Mouse (Mus musculus): ENCODE results near the gene Grm1. TPM values are rescaled to one million over a fixed set of nuclear protein-coding genes. Genes with fewer than 3 reads are reported as not detected.

Gene Grm1
- polyA plus RNA-seq, 1 experiment from 2014 or later = not detected

DNA sequence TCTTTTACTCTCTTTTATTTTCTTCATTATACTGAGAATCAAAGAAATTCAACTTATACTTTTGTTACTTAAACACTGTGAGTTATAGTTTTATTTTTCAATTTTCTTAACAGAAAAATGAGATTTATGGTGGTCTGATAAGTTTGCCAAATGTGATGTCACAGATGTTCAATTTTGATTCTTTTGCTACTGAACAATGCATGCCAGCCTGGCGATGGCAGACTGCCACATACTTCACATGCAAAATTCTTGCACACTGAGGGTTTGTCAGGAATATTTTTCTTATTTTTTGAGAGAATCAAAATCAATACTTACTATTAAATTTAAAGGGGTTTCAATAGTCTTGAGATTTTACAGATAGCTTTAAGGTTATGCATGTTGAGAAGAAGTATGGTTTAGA lies 251.0 kb downstream of the Grm1 start:
- H3K9me3 ChIP-seq (ENCODE audit: control insufficient read depth, low read depth, low read length) = no peaks in the 10 kb centered on the region
- no peaks in the 10 kb centered on the region for H3K4me1 ChIP-seq (ENCODE audit: control insufficient read depth, insufficient read depth, low read length)
- H3K27ac ChIP-seq (ENCODE audit: low read length) = no peak overlapping the region
- ATAC-seq (ENCODE audit: insufficient number of reproducible peaks, insufficient read depth, low FRiP score, low read depth) = no peak
- H3K27me3 ChIP-seq (ENCODE audit: control insufficient read depth, insufficient read depth, low read length) = no peaks in the 10 kb centered on the region
- no peaks in the 10 kb centered on the region for H3K36me3 ChIP-seq (ENCODE audit: control insufficient read depth, insufficient read depth, low read length)
- no peak overlapping the region for H3K4me3 ChIP-seq (ENCODE audit: low read depth, low read length)
- 89% methylated on average over 1 of the region's 1 CpGs for WGBS
- no peak overlapping the region for H3K9ac ChIP-seq (replicated peaks; ENCODE audit: low read depth, low read length)
- no peak overlapping the region for H3K4me2 ChIP-seq (replicated peaks; ENCODE audit: low read depth, low read length)

DNA sequence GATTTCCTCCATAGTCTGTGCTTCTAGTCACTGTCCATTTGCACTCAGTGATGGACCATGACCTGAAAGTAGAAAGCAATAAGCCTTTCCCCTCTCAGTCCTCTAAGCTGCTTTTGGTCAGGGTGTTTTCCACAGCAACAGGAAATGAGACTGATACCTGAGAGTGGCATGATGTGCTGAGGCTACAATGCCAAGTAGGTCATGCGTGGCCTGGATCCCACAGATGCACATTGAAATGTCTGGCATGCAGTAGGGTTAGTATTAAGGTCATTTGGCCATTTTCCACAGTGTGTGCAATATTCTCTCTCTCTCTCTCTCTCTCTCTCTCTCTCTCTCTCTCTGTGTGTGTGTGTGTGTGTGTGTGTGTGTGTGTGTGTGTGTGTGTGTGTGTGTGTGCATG lies 254.8 kb downstream of the Grm1 start:
- WGBS = 60% methylated on average over 1 of the region's 1 CpGs
- Histone ChIP-seq H3K9me3 (ENCODE audit: control insufficient read depth, low read depth, low read length) (no peaks in the 10 kb centered on the region), H3K4me2 (replicated peaks; ENCODE audit: low read depth, low read length) (no peak overlapping the region), H3K4me3 (ENCODE audit: low read depth, low read length) (no peak overlapping the region), H3K9ac (replicated peaks; ENCODE audit: low read depth, low read length) (no peak overlapping the region), H3K27ac (ENCODE audit: low read length) (no peak overlapping the region), H3K27me3 (ENCODE audit: control insufficient read depth, insufficient read depth, low read length) (no peaks in the 10 kb centered on the region), H3K36me3 (ENCODE audit: control insufficient read depth, insufficient read depth, low read length) (no peaks in the 10 kb centered on the region), H3K4me1 (ENCODE audit: control insufficient read depth, insufficient read depth, low read length) (no peaks in the 10 kb centered on the region)
- ATAC-seq (ENCODE audit: insufficient number of reproducible peaks, insufficient read depth, low FRiP score, low read depth) = no peak

DNA sequence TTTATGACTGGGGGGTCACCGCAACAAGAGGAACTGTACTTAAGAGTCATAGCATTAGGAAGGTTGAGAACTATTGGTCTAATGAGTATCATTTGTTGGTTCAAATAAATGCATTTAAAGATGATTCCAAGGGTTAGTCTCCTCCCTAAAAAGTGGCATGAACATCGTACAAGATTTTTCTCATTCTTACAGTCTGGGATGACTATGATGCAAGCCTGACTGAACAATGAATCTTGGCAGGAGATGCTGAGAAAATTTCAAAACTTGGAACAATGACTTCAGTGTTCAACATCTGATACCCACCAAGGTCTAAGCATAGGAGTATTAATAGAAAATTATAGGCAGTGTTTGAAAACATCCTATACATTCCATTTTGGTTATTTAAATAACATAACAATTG lies 264.1 kb downstream of the Grm1 start:
- no peaks in the 10 kb centered on the region for H3K36me3 ChIP-seq (ENCODE audit: control insufficient read depth, insufficient read depth, low read length)
- 90% methylated on average over 2 of the region's 2 CpGs for WGBS

DNA sequence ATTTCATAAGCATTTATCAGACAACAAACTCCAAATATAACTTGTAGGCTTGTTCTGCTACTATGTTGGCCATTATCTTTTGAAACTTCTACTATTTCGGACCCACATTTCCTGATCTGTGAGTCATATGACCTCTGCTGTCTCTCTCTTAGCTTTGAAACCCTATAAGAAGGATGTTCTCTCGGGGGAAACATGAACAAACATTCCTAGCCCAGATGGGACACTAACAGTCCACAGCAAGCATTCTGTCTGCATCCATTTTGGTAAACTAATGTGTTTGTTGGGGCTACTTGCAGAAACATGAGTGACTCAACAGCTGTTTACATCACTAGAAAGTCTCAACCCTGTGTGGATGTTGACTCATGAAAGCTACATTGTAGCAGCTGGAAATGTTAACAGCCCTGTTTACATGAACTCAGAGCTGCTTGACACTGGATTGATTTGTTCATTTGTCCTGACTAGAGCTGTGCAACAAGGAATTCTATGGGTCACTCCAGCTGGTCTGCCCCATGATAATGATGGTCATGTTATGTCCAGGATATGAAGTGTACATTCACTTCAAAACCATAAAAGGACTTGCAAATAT lies 267.4 kb downstream of the Grm1 start:
- H3K4me2 ChIP-seq (replicated peaks; ENCODE audit: low read depth, low read length) = no peak overlapping the region
- H3K9ac ChIP-seq (replicated peaks; ENCODE audit: low read depth, low read length) = no peak overlapping the region
- H3K27ac ChIP-seq (ENCODE audit: low read length) = no peak overlapping the region
- H3K9me3 ChIP-seq (ENCODE audit: control insufficient read depth, low read depth, low read length) = no peaks in the 10 kb centered on the region
- no peak overlapping the region for H3K4me3 ChIP-seq (ENCODE audit: low read depth, low read length)
- H3K4me1 ChIP-seq (ENCODE audit: control insufficient read depth, insufficient read depth, low read length) = no peaks in the 10 kb centered on the region
- no peaks in the 10 kb centered on the region for H3K27me3 ChIP-seq (ENCODE audit: control insufficient read depth, insufficient read depth, low read length)
- no peaks in the 10 kb centered on the region for H3K36me3 ChIP-seq (ENCODE audit: control insufficient read depth, insufficient read depth, low read length)
- 61% methylated on average over 2 of the region's 2 CpGs for WGBS
- ATAC-seq (ENCODE audit: insufficient number of reproducible peaks, insufficient read depth, low FRiP score, low read depth) = 0 out of 2 replicates have a peak, but pooled peaks have one; percentile 49

More for the DNA sequence above, 264.1 kb downstream of the Grm1 start:
- no peaks in the 10 kb centered on the region for H3K27me3 ChIP-seq (ENCODE audit: control insufficient read depth, insufficient read depth, low read length)
- H3K4me3 ChIP-seq (ENCODE audit: low read depth, low read length) = no peak overlapping the region
- ATAC-seq (ENCODE audit: insufficient number of reproducible peaks, insufficient read depth, low FRiP score, low read depth) = no peak
- H3K9me3 ChIP-seq (ENCODE audit: control insufficient read depth, low read depth, low read length) = no peaks in the 10 kb centered on the region
- H3K27ac ChIP-seq (ENCODE audit: low read length) = no peak overlapping the region
- H3K9ac ChIP-seq (replicated peaks; ENCODE audit: low read depth, low read length) = no peak overlapping the region
- no peak overlapping the region for H3K4me2 ChIP-seq (replicated peaks; ENCODE audit: low read depth, low read length)
- H3K4me1 ChIP-seq (ENCODE audit: control insufficient read depth, insufficient read depth, low read length) = no peaks in the 10 kb centered on the region

DNA sequence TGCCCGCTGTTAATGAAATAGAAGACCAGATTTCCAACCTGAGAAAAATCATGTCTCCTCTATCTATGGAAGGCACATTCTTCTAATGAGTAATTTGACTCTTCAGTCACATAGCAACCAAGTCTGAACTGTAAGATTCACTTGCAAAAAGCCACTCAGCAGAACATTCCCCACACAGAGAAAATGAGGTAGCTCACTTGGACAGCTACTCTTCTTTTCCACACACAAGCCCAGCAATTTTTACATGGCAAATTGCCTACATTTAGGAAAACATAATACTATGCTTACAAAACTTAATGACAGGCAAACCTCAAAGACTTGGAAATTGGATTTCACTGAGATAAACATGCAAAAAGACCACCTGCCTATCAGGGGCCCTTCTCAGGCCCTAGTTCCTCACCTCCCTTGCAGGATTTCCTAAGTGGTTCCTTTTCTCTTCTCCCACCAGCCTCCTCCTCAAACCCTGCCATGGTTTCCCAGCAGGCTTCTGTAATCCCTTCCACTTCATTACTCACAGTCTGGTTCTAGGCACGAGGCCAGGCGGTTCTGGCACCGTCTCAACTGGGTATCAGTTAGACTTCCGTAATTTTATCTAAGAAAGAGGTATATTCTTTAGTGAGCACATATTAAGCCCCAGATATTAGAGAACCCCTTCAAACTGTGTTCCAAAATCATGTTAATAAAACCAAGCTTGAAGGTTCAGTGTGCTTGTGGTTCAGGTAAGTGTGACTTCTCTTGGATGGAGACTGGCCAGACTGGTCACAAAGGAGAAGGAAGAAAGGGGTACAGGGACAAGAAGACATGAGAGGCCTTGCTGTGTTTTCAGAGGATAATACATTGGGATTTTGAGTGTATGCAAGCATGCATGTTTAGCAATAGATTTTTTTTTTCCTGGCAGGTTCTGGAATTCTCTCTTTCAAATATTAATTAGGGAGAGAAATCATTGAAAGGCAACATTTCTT lies 269.1 kb downstream of the Grm1 start:
- Histone ChIP-seq H3K4me3 (ENCODE audit: low read depth, low read length) (no peak overlapping the region), H3K4me2 (replicated peaks; ENCODE audit: low read depth, low read length) (no peak overlapping the region), H3K9ac (replicated peaks; ENCODE audit: low read depth, low read length) (no peak overlapping the region), H3K9me3 (ENCODE audit: control insufficient read depth, low read depth, low read length) (no peaks in the 10 kb centered on the region), H3K27me3 (ENCODE audit: control insufficient read depth, insufficient read depth, low read length) (no peaks in the 10 kb centered on the region), H3K4me1 (ENCODE audit: control insufficient read depth, insufficient read depth, low read length) (no peaks in the 10 kb centered on the region), H3K36me3 (ENCODE audit: control insufficient read depth, insufficient read depth, low read length) (no peaks in the 10 kb centered on the region), H3K27ac (ENCODE audit: low read length) (no peak overlapping the region)
- ATAC-seq (ENCODE audit: insufficient number of reproducible peaks, insufficient read depth, low FRiP score, low read depth) = no peak
- 50% methylated on average over 5 of the region's 5 CpGs for WGBS

DNA sequence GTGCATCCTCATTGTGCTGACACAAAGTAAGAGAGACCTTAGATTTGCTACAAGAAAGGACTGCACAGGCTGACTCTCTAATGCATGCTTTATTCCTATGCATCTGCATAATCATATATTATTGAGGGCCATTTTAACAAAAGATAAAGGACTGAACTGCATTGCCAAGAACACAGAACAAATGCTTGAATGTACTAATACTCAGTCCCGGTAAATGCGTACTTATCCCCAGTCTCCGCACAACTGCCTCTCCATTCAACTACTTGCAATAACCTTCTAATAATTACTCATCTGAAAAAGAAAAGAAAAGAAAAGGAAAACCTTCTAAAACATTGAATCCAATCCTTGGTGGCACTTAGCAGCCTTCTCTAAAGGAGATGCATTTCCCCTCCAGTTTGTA lies 272.4 kb downstream of the Grm1 start:
- Histone ChIP-seq H3K27me3 (ENCODE audit: control insufficient read depth, insufficient read depth, low read length) (no peaks in the 10 kb centered on the region), H3K4me1 (ENCODE audit: control insufficient read depth, insufficient read depth, low read length) (no peaks in the 10 kb centered on the region), H3K4me3 (ENCODE audit: low read depth, low read length) (no peak overlapping the region), H3K9me3 (ENCODE audit: control insufficient read depth, low read depth, low read length) (no peaks in the 10 kb centered on the region), H3K36me3 (ENCODE audit: control insufficient read depth, insufficient read depth, low read length) (no peaks in the 10 kb centered on the region), H3K4me2 (replicated peaks; ENCODE audit: low read depth, low read length) (no peak overlapping the region), H3K9ac (replicated peaks; ENCODE audit: low read depth, low read length) (no peak overlapping the region), H3K27ac (ENCODE audit: low read length) (no peak overlapping the region)
- 94% methylated on average over 3 of the region's 3 CpGs for WGBS
- ATAC-seq (ENCODE audit: insufficient number of reproducible peaks, insufficient read depth, low FRiP score, low read depth) = no peak

DNA sequence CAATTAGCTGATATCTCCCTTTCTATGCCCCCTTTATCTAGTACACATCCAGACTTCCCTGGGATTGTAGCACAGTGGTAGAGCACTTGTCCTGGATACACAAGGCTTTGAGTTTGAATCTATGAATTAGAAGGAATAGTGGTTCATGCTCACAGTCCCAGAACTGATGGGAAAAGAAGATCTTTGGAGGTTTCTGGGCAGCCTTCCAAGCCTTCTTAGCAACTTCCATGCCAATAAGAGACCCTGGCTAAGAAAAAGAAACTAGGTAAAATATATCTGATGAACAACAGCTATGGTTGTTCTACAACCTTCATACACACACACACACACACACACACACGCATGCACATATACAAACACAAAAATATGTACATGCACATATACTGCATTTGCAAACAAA lies 286.8 kb downstream of the Grm1 start:
- Histone ChIP-seq H3K4me1 (ENCODE audit: control insufficient read depth, insufficient read depth, low read length) (no peaks in the 10 kb centered on the region), H3K4me3 (ENCODE audit: low read depth, low read length) (no peak overlapping the region), H3K9ac (replicated peaks; ENCODE audit: low read depth, low read length) (no peak overlapping the region), H3K27ac (ENCODE audit: low read length) (no peak overlapping the region), H3K4me2 (replicated peaks; ENCODE audit: low read depth, low read length) (no peak overlapping the region), H3K36me3 (ENCODE audit: control insufficient read depth, insufficient read depth, low read length) (no peaks in the 10 kb centered on the region), H3K9me3 (ENCODE audit: control insufficient read depth, low read depth, low read length) (no peaks in the 10 kb centered on the region), H3K27me3 (ENCODE audit: control insufficient read depth, insufficient read depth, low read length) (no peaks in the 10 kb centered on the region)
- 86% methylated on average over 1 of the region's 1 CpGs for WGBS
- ATAC-seq (ENCODE audit: insufficient number of reproducible peaks, insufficient read depth, low FRiP score, low read depth) = no peak

DNA sequence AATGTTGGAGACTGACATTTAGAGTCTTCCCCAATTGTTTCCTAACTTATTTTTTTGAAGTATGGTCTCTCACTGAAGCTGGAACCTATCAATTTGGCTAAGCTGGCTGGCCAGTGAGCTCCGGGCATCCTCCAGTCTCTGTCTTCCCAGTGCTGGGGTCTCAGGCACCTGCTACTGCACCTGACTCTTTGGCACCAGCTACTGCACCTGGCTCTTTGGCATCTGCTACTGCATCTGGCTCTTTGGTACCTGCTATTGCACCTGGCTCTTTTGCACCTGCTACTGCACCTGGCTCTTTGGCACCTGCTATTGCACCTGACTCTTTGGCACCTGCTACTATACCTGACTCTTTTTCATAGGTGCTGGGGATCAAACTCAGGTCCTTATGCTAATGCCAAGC lies 291.7 kb downstream of the Grm1 start:
- WGBS = 86% methylated on average over 1 of the region's 1 CpGs

More for the DNA sequence above, 291.7 kb downstream of the Grm1 start:
- no peak for ATAC-seq (ENCODE audit: insufficient number of reproducible peaks, insufficient read depth, low FRiP score, low read depth)
- H3K27ac ChIP-seq (ENCODE audit: low read length) = no peak overlapping the region
- H3K9me3 ChIP-seq (ENCODE audit: control insufficient read depth, low read depth, low read length) = no peaks in the 10 kb centered on the region
- no peak overlapping the region for H3K4me3 ChIP-seq (ENCODE audit: low read depth, low read length)
- no peaks in the 10 kb centered on the region for H3K27me3 ChIP-seq (ENCODE audit: control insufficient read depth, insufficient read depth, low read length)
- H3K4me1 ChIP-seq (ENCODE audit: control insufficient read depth, insufficient read depth, low read length) = no peaks in the 10 kb centered on the region
- no peak overlapping the region for H3K9ac ChIP-seq (replicated peaks; ENCODE audit: low read depth, low read length)
- H3K4me2 ChIP-seq (replicated peaks; ENCODE audit: low read depth, low read length) = no peak overlapping the region
- no peaks in the 10 kb centered on the region for H3K36me3 ChIP-seq (ENCODE audit: control insufficient read depth, insufficient read depth, low read length)
